Mouse (Mus musculus): ENCODE data around the gene Myo1b. TPM values are rescaled to one million over a fixed set of nuclear protein-coding genes. Genes with fewer than 3 reads are reported as not detected.
A peak's percentile ranks its signal among the peaks of the same experiment; 100 is the strongest.

Gene Myo1b
- total RNA-seq, 2 experiments from 2014 or later, result 16.0 to 17.4 TPM

DNA sequence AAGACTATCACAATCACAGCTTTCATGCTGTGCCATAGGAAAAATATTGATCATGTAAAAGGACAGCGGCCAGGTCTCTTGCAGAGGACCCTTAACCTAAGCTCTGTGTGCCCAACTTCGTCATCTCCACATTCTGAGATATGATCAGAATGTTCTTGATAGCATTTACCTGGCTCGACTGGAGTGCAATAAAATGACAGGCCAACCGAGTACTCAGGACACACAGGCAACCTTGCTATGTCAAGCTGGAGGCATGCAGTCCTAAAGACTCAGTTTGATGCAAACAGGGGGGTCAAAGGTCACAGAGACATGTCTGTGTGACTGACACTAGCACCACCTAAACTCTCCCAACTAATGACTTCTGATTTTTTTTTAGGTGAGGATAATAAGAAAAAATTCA is 58.9 kb downstream of the Myo1b start:
- DNase-seq (ENCODE audit: low spot score in 2 of 2), result no peak
- Histone ChIP-seq H3K4me3 (no peak overlapping the region), H3K27ac (no peak overlapping the region)
- no peak for TF ChIP-seq CTCF (conservative IDR thresholded peaks at IDR 0.05)

DNA sequence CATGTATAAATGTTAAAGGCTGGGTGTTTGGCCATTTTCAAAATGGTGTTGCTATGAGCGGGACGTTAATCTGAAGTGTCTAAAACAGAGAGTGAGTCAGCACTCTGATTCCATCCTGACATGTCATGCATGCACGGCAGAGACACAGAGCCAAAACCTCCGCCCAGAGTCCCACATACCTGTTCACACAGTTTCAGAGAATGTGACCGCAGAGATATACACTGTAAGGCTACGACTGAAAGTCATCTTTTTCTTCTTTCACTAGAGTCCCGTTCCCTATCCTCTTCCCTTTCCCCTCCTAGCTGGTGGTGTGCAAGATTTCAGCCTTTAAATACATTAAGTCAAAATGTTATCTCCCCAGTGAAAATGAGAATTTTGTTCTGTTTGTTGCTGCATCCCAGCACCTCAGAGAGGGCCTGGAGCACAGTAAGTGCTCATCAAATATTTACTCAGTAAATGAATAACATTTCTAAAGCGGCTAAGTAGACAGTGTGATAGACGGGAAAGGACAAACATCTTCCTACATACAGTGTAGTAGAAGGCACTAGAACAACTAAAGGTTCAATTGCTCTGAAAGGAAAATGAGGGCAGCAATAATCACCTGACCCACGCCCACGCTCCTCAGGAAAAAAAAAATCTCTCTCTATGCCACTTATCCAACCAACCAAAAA is 59.5 kb downstream of the Myo1b start:
- H3K27ac ChIP-seq, result no peak overlapping the region
- no peak for TF ChIP-seq CTCF (conservative IDR thresholded peaks at IDR 0.05)
- no peak overlapping the region for H3K4me3 ChIP-seq
- DNase-seq (ENCODE audit: low spot score in 2 of 2), result no peak

DNA sequence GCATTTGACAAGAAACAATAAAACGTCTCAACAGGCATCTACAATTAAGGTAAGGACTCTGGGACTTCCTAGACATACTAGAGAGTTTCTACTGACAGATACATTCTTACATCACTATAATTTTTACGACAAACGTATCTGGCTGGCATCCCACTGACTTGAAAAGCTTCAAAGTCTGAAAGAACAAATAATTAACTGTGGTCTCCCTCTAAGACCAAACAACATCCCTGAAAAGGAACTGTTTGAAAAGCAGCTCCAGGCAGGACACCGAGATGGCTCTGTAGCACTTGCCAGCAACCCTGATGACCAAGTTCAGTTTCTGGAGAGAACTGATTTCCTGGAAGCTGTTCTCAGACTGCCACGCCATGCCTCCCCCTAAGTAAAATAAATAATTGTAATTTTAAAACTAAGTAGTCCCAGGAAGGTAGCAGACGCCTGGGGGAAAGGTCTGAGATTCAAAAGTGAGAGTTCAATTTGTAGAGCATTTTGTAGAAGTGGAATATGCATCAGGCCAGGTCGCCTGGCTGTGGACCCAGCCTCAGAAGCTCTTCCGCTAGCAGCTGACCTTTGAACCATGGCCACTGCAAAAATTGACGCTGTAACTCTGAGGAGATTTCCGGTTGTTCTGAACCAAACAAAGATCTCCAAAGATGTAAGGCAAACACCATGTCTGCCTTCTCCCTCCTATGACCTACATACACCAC is 60.2 kb downstream of the Myo1b start:
- H3K27ac ChIP-seq, result no peak overlapping the region

DNA sequence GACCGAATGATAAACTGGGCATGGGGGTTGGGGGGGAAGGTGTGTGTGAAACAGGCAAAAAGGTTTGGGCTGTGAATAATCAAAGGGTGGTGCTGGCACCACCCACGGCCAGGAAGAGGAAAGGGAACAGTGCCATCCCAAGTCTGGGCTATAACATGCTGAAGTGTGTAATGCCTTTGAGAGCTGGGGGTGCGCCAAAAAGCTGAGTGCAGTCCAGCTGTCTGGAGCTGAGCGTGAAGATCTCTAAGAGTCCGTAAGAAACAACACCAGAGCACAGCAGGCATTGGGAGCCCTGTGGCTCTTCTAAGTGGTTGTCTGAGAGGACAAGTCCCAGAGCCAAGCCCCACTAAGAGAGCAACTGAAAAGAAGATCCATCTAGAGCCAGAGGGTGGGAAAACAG is 63.6 kb downstream of the Myo1b start:
- no peak overlapping the region for H3K4me3 ChIP-seq
- DNase-seq (ENCODE audit: low spot score in 2 of 2), result no peak

More for the DNA sequence above, 60.2 kb downstream of the Myo1b start:
- no peak for DNase-seq (ENCODE audit: low spot score in 2 of 2)
- TF ChIP-seq CTCF (conservative IDR thresholded peaks at IDR 0.05), result no peak
- no peak overlapping the region for H3K4me3 ChIP-seq

DNA sequence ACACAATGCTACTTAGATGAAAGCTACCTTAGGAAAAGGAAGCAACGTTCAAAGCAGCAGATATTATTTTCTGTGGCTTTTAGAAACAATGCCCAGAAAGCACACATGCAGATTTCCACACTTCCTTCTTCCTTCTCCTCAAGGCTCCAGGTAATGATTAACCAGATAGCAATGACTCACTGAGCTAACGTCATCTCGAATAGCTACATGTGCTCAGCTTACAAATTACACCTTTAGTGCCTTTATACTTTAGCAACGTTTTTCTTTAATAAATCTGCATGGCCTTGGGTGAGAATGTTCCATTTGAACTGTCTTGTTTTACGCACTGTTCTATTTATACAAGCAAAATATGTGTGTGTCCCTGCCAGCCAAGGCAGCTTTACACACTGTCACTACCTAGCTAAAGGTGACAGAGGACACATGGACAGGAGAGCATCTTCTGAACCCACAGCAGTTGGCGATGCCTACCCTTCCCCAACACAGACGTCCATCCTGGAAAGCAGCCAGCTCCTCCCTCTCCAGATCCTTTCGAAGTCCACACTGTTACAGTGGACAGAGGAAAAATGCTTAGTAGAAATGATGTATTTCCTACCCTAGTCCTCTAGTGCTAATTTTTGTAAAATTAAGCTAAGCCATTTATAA is 66.2 kb downstream of the Myo1b start:
- no peak overlapping the region for H3K4me3 ChIP-seq
- TF ChIP-seq CTCF (conservative IDR thresholded peaks at IDR 0.05), result no peak
- DNase-seq (ENCODE audit: low spot score in 2 of 2), result no peak
- H3K27ac ChIP-seq, result no peak overlapping the region

More for the DNA sequence above, 63.6 kb downstream of the Myo1b start:
- H3K27ac ChIP-seq, result no peak overlapping the region
- TF ChIP-seq CTCF (conservative IDR thresholded peaks at IDR 0.05), result no peak

DNA sequence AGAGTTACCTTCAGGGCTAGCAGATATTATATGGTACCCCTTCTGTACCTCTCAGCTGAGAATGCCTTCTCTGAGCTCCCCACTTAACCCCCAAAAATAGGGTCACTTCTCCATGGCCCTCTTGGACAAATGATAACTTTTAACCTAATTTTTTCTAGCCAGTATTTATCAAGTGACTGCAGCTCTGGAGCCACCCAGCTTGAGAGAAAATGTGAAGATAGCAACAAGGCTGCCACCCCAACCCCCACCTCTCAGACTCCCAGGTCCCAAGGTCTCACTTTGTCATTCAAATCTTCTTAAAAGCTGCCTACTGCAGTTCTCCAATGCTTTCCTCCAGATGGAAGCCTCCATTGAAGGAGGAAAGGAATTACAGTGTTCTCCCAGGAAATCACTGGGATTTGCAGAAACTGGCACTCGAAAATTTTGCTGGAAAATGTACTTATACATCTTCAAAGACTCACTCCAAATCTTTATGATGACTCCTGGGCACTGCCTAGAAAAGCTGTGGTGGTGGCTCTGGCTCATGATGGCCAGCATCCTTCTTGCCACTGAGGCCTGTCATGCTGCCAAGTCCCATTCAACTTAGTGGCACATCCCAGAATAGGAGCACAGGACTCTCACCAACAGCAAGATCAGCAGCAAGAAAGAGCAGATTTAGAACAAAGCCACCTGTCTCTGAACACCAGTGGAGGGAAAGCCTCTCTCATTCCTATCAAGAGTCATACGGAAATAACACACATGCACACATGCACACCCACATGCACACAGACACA is 70.4 kb downstream of the Myo1b start:
- DNase-seq (ENCODE audit: low spot score in 2 of 2), result no peak
- Histone ChIP-seq H3K27ac (no peak overlapping the region), H3K4me3 (no peak overlapping the region)
- TF ChIP-seq CTCF (conservative IDR thresholded peaks at IDR 0.05), result no peak

DNA sequence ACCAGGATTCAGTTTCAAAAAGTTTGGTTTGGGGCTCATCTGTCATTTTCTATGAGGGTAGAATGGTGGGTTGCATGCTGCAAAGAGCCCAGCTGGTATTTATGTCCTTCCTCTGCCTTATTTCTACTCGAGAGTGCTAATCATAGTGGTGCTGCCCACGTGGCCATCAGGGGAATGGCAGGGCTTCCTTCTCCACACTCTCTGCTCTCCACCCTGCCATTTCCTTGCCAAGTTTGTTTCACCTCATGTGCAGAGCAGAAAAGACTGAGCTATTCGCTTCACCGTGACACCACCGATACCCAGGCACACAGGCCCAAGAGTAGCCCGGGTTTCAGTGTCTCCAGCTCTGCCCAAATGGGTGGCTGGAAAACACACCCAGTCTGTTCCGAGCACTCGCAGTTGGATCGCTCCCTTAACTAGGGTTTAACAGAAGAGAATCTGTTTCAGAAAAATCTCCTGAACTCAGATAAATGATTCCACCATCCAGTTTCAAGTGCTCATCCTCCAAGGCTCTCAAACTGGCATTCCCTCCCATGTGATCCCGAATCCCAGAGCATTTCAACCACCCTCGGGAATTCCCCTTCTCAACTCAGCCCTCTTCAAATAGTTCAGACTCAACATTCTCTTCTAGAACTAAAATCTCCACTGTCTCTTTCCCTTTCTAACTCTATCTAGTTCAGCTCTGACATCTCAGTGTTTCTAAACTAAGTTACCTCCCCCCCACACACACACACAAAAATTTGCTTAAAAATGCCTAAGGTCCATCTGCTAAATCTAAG is 77.8 kb downstream of the Myo1b start:
- TF ChIP-seq CTCF (conservative IDR thresholded peaks at IDR 0.05), result peak; percentile 58
- Histone ChIP-seq H3K27ac (peak overlapping the region; percentile 55; the same call in 1 of the 2 replicates), H3K4me3 (no peak overlapping the region; the same call in 1 of the 2 replicates)
- peak; percentile 14 to 33 for DNase-seq (ENCODE audit: low spot score in 2 of 2)

DNA sequence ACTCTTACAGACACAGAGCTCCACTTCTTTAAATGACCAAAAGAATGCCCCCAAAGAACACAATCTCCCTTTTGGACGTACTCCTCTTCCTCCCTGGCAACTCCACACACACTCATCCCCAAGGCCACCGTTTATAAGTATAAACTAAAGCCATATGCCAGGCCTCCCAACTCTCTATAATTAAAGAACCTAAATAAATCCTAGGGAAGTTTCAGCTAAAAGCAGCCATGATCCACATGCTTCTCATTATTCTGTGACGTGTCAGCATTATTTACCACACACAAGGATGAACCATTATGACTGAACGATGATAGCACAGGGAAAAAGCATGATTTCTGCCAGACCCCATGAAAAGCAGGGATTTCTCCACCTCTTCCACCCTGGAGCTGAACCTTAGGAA is 78.6 kb downstream of the Myo1b start:
- no peak for TF ChIP-seq CTCF (conservative IDR thresholded peaks at IDR 0.05)
- H3K27ac ChIP-seq, result peak overlapping the region; percentile 28; the same call in 1 of the 2 replicates
- H3K4me3 ChIP-seq, result no peak overlapping the region; the same call in 1 of the 2 replicates

DNA sequence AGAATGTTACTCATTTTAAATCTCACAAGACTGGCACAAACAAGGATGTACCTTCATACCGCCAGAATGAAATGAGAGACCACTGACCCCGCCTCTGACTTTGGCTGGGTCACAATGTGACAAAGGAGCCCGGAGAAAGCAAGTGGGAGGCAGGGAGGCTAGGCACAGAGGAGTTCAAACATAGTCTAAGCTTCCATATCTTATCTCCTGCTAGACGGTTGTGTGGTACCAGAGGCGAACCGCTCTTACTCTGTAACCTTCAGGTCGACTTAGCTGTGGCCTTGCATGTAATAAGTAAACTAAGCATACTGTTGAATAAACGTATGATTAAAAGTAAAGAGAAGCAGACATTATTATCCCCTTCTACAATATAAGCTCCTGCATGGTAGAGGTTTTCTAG is 80.1 kb downstream of the Myo1b start:
- TF ChIP-seq CTCF (conservative IDR thresholded peaks at IDR 0.05), result no peak
- H3K4me3 ChIP-seq, result no peak overlapping the region
- no peak for DNase-seq (ENCODE audit: low spot score in 2 of 2)
- H3K27ac ChIP-seq, result no peak overlapping the region

More for the DNA sequence above, 78.6 kb downstream of the Myo1b start:
- DNase-seq (ENCODE audit: low spot score in 2 of 2), result no peak

DNA sequence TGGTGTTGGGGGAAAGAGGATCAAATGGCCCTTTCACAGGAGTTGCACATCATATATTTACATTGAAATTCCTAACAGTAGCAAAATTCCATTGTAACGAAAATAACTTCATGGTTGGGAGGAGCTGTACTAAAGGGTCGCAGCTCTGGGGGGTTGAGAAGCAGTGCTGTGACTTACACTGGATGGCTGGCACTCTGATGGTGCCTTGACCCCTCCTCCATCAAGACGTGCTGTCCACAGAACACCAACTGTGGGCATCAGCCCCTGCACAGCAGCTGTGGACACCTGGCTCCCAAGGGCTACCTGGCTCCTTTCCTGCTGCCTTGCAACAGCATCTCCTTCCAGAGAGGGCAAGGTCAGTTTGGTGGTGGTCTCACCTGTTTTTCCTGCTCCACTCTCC is 81.8 kb downstream of the Myo1b start:
- no peak for TF ChIP-seq CTCF (conservative IDR thresholded peaks at IDR 0.05)
- no peak overlapping the region for H3K27ac ChIP-seq
- DNase-seq (ENCODE audit: low spot score in 2 of 2), result no peak
- H3K4me3 ChIP-seq, result no peak overlapping the region

DNA sequence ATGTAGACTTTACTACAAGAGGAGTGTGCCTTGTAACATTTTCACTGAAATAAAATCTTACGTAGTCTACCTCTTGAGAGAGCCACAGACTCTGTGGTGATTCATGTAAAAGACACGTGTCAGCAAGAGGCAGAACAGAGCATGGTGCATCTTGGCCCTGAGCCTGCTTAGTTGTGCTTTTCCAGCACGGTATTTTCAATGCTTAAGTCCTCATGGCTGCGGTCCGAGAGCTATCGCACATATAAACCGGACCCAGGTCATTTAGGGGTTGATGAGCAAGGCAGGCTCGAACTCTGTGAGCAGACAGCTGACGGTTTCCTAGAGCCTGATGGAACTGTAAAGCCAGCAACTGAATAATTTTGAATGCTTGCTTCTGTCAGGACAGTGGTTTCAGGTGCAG is 86.5 kb downstream of the Myo1b start:
- Histone ChIP-seq H3K4me3 (no peak overlapping the region), H3K27ac (no peak overlapping the region)
- no peak for DNase-seq (ENCODE audit: low spot score in 2 of 2)
- TF ChIP-seq CTCF (conservative IDR thresholded peaks at IDR 0.05), result no peak

DNA sequence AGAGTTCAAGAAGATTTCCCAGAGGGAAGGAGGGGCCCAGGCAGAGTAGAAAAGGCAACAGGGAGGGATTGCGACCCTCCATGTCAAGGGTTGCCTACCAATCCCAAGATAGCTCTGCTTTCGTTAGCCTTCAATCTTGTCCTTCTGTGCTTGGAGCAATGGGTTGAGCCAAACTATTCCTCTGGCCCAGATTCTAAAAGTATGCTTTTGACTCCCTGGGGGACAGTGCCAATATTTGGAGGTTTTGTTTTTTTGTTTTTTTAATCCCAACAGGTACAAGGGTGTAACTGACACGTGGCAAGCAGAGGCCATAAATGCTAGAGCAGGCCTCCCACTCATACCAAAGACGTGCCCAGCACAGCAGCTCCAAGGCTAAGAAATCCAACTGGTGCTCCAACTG is 93.3 kb downstream of the Myo1b start:
- DNase-seq (ENCODE audit: low spot score in 2 of 2), result no peak
- Histone ChIP-seq H3K27ac (0 out of 2 replicates have a peak overlapping the region, but pooled peaks have one; percentile 0), H3K4me3 (no peak overlapping the region)
- no peak for TF ChIP-seq CTCF (conservative IDR thresholded peaks at IDR 0.05)

Data from layer of hippocampus, adult 2 months (tissue).